Mouse (Mus musculus) cerebellum, postnatal 4 days (tissue): ENCODE measurements at regions not wholly inside any gene's neighbourhood (a gene's known extent, or its start where the extent isn't known, plus 50 kb on each side); places are given as distances from the start of the nearest gene placed in this dataset.

Source experiments
- DNase-seq, 2 experiments: peaks; one replicate each; pipeline ENCODE4 v3.0.0; 2022; ENCODE audit warnings: low spot score in 2 of 2, mixed read lengths in 1 of 2

GRCm38 (mm10) chr9:33766235-33766634, 719.5 kb upstream of the Kirrel3 start:
- DNase-seq: no peak

GRCm38 (mm10) chr9:33769811-33770210, 715.9 kb upstream of the Kirrel3 start:
- no peak for DNase-seq

DNA sequence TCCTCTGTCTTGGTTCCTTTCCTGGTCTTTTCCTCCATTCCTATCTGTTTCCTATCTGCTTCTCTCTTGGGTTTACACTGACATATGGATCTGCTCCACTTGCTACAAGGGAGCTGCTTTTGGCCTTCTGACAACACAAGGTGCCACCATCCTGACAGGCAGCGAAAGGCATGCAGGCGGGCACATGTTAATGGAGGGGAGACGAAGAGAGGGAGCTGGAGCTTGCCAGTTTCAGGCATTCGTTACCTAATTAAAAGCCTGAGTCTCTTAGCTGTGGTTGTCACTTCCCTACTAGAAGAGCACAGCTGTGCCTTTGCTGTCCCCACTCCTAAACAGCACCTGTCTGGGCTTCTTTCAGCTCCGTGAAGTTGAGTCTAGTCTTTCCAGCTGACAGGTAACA, 711.5 kb upstream of the Kirrel3 start:
- DNase-seq: no peak

DNA sequence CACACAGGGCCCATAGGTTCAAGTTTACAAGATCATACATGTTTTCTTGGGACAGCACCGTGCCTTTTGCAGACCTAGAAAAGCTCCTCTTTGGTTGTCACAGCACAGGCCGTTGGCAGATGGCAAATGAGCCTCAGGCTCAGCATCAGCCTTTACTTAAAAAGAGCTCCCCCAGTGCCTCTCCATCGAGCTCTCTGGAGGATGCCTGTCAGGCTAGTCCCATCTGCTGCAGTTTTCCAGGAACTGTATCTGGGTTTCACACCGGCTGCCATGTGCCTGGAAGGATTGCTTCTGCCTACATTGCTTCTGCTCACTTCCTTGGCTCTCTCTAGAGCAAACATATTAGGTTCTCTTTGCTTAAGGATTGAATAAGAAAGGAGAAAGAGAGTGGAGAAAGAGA, 695.1 kb upstream of the Kirrel3 start:
- peak in 1 of 2 experiments; percentile 5 for DNase-seq

DNA sequence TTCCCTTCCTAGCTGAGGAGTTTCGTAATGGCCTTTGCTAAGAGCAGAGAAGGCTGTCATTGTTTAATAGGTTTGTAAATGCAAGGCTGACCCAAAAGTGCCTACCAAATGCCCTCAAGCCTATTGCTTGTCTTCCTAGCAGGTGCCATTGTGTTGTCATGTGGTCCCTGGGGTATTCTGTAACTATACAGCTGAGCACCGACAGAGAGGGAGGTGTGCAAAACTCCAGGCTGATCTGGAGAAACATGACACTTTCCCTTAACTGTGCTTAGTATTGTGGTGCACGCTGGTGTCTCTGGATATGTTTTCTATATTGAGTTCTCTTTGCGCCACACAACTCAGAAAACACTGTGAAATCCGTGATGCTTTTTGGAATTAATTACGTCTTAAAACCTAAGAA, 685.4 kb upstream of the Kirrel3 start:
- DNase-seq: no peak

DNA sequence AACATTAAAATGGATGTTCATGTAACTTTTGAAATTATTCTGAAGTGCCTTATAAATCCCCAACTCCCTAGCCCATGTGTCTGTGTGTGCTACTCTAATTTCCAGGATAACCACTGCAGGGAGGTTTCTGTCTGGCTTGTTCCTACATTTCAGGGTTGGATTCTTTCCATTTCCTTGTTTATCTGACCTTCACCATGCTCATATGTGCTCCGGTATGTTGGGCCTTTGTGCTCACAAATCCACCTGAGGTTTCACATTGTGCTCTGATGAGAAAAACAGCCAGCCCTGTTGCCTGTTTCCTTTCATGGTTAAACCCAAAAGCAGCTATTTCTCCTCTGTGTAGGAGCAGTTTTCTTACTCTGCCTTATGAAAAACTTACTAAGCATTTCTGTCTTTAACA, 684.9 kb upstream of the Kirrel3 start:
- DNase-seq: no peak

DNA sequence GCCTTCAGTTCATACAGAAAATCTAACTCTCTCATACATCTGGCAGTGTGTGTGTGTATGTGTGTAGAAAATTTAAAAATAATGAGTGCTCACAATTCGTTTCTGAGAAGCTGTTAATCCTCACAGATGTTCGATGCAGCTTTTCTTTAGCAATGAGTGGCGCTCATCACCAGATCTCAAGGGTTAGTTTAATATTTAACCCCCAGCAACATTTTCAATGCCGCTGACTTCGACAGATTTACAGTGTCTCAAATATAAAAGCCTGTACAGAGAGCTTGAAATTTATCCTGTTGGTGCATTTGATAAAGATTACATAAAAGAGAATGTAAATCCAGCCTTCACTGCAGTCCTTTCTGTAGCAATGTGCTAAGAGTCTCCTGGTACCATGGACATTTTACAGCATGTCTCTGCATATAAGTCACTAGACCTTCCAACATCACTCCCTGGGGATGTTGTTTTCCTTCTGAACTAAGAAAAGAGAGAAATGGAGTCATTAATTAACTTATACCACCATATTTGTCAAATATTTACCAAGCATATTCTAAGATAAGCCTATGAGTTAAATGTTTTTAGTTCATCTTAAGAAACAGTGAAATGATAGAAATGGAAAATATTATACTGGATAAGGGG, 670.8 kb upstream of the Kirrel3 start:
- DNase-seq: no peak

GRCm38 (mm10) chr9:33822574-33823394, 662.9 kb upstream of the Kirrel3 start:
- no peak for DNase-seq

GRCm38 (mm10) chr9:33826116-33826515, 659.6 kb upstream of the Kirrel3 start:
- DNase-seq: no peak

DNA sequence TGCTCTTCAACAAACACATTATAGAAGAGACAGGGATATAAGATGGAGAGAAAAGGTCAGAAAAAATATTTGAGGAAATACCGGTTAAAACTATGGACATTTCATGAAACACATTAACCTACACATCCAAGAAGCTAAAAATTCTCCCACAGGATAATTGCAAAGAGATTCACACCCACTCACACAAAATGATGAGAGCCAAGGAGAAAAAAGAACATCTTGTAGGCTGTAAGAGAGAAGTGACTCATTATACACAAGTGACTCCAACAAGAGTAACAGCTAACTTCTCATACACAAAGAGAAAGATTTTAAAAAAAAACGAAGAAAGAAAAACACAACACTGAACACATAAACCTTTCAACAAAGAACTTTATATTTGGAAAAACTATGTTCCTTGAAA, 658.3 kb upstream of the Kirrel3 start:
- no peak for DNase-seq

GRCm38 (mm10) chr9:33837666-33838380, 647.9 kb upstream of the Kirrel3 start:
- DNase-seq: no peak

- no peak for DNase-seq
Measured at GRCm38 (mm10) chr9:33849623-33850022, 636.1 kb upstream of the Kirrel3 start.

GRCm38 (mm10) chr9:33850024-33850423, 635.7 kb upstream of the Kirrel3 start:
- DNase-seq: no peak

DNA sequence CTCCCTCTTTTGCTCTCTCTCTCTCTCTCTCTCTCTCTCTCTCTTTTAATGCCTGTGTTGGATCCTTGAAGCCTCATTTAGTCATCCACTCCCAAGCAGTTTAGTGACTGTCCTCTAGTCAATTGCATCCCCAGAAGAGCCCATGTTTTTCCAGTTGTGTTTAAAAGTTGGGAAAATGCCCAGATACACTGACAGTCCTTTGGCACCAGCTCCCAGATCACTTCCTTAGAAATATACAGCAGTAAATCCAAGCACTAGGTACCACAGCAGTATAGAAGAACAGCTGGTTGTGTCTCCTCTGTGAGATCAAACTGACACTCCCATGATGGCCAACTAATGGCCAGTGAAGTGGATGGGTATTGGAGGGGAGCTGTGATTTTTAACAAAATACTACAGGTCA, 634.7 kb upstream of the Kirrel3 start:
- no peak for DNase-seq

- DNase-seq: peak in 1 of 2 experiments; percentile 17
Measured at GRCm38 (mm10) chr9:33856169-33856568, 629.5 kb upstream of the Kirrel3 start.

GRCm38 (mm10) chr9:33858511-33858910, 627.2 kb upstream of the Kirrel3 start:
- no peak for DNase-seq

DNA sequence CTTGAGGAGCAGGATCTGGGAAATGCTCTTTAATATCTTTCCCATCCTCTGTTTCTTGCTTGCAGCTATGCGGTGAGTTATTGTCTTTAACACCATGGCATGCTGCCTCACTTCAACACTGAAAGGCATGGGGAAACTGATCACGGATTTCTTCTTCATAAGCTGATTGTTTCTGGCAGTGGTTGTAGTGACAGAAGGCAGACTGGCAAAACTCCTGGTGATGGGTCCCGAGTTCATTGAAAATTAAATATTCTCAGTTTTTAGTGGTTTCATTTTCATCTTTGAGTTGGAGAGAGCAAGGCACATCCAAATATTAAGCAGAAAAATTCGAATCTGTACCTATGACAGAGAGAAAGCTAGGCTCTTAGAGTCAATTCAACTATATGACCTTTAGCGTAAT, 617.0 kb upstream of the Kirrel3 start:
- no peak for DNase-seq

DNA sequence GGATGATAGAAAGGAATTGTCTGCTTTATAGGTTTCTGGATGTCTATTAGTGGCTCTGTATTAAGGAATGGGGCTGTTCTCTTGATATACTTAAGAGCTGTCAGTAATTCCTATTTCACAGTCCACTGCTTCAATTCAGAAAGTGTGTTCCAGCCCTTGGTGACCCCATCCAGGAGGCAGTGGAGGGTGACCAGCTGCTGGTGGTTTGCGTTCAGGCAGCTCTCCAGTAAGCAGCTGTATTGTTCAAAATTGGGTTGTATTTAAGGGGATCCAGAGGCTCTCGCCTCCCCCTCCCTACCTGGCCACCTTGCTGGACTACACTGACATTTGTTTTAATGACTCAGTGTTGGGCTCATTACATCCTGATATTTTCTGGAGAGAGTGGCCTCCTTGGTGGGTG, 598.4 kb upstream of the Kirrel3 start:
- DNase-seq: no peak

- DNase-seq: no peak
Measured at GRCm38 (mm10) chr9:33892001-33892400, 593.7 kb upstream of the Kirrel3 start.

- DNase-seq: no peak
Measured at GRCm38 (mm10) chr9:33901313-33902076, 584.2 kb upstream of the Kirrel3 start.

DNA sequence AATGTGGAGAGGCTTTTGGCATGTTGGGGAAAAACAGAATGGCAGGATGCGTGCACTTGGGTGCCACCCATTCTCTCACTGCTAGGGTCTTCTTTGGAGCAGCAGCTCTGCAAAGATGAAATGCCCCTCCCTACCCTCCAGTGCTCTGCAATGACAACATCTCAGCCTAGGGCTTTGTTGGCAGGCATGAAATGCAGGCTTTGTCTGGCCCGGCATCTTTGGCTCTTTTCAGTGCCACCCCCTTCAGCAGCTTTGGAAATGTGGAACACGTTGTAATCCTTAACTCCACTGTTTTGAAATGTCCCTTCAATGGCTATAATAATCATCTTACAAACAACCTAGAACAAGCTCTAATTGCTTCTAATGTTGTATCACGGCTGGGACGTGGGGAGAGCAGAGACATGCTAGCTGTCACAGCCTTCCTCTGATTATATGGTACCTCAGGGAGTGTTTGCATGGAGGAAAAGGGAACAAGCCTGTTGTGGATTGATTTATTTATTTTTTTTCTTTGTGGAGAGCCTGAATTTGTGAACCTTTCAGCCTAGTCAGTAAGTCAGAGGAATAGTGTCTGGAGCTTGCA, 581.6 kb upstream of the Kirrel3 start:
- no peak for DNase-seq

DNA sequence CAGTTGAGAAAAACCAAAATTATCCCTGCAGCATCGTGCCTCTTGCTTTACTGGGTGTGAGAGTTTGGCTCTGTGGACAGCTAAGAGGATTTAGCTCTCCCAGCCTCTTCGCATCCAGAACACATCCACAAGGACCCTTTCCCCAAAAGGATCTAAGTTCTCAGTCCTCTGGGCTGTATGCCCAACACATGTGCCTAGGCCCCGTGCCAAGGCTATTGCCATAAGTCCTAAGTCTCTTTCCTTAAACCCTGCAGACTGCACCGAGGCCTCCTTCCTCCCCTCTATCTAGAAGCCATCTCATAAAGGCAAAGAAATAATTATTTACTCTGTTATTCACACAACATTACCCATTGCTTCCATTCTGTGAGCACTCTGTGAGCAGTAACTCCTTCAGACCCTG, 570.8 kb upstream of the Kirrel3 start:
- DNase-seq: no peak
